Mouse (Mus musculus) hindbrain, embryonic 15.5 days (tissue): ENCODE results near the gene Ccrl2. TPM values are rescaled to one million over a fixed set of nuclear protein-coding genes. Genes with fewer than 3 reads are reported as not detected.

Source experiments
- ATAC-seq: fragments of 200-750 bp; cut with Nextera tagmentation; 2 replicates; pipeline ENCODE4 v1.8.0; 2017; ENCODE audit warnings: low read depth, moderate number of reproducible peaks, moderate TSS enrichment; ENCODE audit not compliant: low FRiP score
- H3K27ac ChIP-seq: fragments of 300-500 bp; sonication (generic); replicated peaks from 2 replicates; pipeline ENCODE4 v1.5.1; 2015; ENCODE audit warnings: mild to moderate bottlenecking, inconsistent platforms
- H3K27me3 ChIP-seq: fragments of 300-500 bp; sonication (generic); 2 replicates; pipeline ENCODE4 v1.6.1; 2015; ENCODE audit warnings: control low read depth, inconsistent platforms
- H3K36me3 ChIP-seq: fragments of 300-500 bp; sonication (generic); 2 replicates; pipeline ENCODE4 v1.6.1; 2015; ENCODE audit warnings: control low read depth, inconsistent platforms
- H3K4me1 ChIP-seq: fragments of 300-500 bp; sonication (generic); replicated peaks from 2 replicates; pipeline ENCODE4 v1.6.1; 2015; ENCODE audit warnings: control low read depth, inconsistent platforms
- H3K4me2 ChIP-seq: fragments of 300-500 bp; sonication (generic); 2 replicates; pipeline ENCODE4 v1.6.1; 2015; ENCODE audit warnings: moderate library complexity, mild to moderate bottlenecking, inconsistent platforms
- H3K4me3 ChIP-seq: fragments of 300-500 bp; sonication (generic); 2 replicates; pipeline ENCODE4 v1.5.1; 2015; ENCODE audit warnings: mild to moderate bottlenecking, inconsistent platforms
- H3K9ac ChIP-seq: fragments of 300-500 bp; sonication (generic); 2 replicates; pipeline ENCODE4 v1.6.1; 2015; ENCODE audit warnings: inconsistent platforms
- H3K9me3 ChIP-seq: fragments of 300-500 bp; sonication (generic); 2 replicates; pipeline ENCODE4 v1.6.1; 2016; ENCODE audit warnings: control low read depth, inconsistent platforms
- WGBS: fragments of 180-500 bp; shearing (Covaris S2); methylation state at CpG from one replicate; pipeline ENCODE4 v1.1.7; 2015; 5-methylcytosine and 5-hydroxymethylcytosine counted together
- polyA plus RNA-seq: library from polyadenylated mRNA; unstranded; fragments of >200 nt; fragmentation: Nextera tagmentation; extraction: Ambion mirVana; gene quantifications from 2 replicates; pipeline ENCODE4 v1.2.1, GENCODE M21; 2015

The Ccrl2 gene
- polyA plus RNA-seq, 1 experiment from 2014 or later, result 1.2 TPM

GRCm38 (mm10) chr9:111086995-111087606 lies 29.8 kb upstream of the Ccrl2 start:
- 23% methylated on average over 3 of the region's 3 CpGs for WGBS
- H3K4me2 ChIP-seq, result no peak overlapping the region
- H3K27me3 ChIP-seq, result no peaks in the 10 kb centered on the region

GRCm38 (mm10) chr9:111086137-111086536 lies 28.8 kb upstream of the Ccrl2 start:
- Histone ChIP-seq H3K27ac (no peak overlapping the region), H3K4me2 (no peak overlapping the region), H3K27me3 (no peaks in the 10 kb centered on the region), H3K9me3 (no peaks in the 10 kb centered on the region), H3K36me3 (no peaks in the 10 kb centered on the region), H3K4me3 (no peak overlapping the region), H3K4me1 (0 out of 2 replicates have a peak, but pooled peaks cover 4% of the 10 kb centered on the region), H3K9ac (no peak overlapping the region)
- ATAC-seq, result no peak
- 73% methylated on average over 6 of the region's 6 CpGs for WGBS

More at GRCm38 (mm10) chr9:111086995-111087606, 29.8 kb upstream of the Ccrl2 start:
- Histone ChIP-seq H3K4me1 (0 out of 2 replicates have a peak, but pooled peaks cover 4% of the 10 kb centered on the region), H3K36me3 (no peaks in the 10 kb centered on the region), H3K4me3 (no peak overlapping the region), H3K9ac (no peak overlapping the region), H3K9me3 (no peaks in the 10 kb centered on the region), H3K27ac (no peak overlapping the region)
- ATAC-seq, result no peak

GRCm38 (mm10) chr9:111085329-111085728 lies 28.0 kb upstream of the Ccrl2 start:
- 0 out of 2 replicates have a peak, but pooled peaks cover 4% of the 10 kb centered on the region for H3K4me1 ChIP-seq
- WGBS, result 58% methylated on average over 4 of the region's 4 CpGs
- no peak for ATAC-seq

DNA sequence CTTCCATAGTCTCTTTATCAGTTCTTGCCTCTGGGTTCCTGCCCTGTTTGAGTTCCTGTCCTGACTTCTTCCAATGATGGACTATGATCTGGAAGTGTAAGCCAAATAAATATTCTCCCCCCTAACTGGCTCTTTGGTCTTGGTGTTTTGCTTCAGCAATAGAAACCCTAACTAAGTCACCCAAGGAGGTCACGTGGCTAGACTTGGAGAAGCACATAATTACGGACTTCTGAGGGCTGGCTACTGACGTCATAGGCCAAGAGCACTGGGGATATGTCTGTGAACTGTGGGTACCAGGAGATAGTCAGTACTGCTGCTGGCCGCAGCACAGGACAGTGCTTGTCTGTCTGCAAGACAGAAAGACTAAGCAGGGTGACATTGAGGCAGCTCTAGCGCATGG lies 24.4 kb upstream of the Ccrl2 start:
- no peak overlapping the region for H3K4me2 ChIP-seq
- WGBS, result 84% methylated on average over 5 of the region's 5 CpGs
- ATAC-seq, result no peak

More at GRCm38 (mm10) chr9:111085329-111085728, 28.0 kb upstream of the Ccrl2 start:
- Histone ChIP-seq H3K9me3 (no peaks in the 10 kb centered on the region), H3K36me3 (no peaks in the 10 kb centered on the region), H3K9ac (no peak overlapping the region), H3K27ac (no peak overlapping the region), H3K4me3 (no peak overlapping the region), H3K27me3 (no peaks in the 10 kb centered on the region), H3K4me2 (no peak overlapping the region)

GRCm38 (mm10) chr9:111080801-111081200 lies 23.5 kb upstream of the Ccrl2 start:
- no peak overlapping the region for H3K9ac ChIP-seq
- no peak overlapping the region for H3K4me2 ChIP-seq
- no peaks in the 10 kb centered on the region for H3K27me3 ChIP-seq
- H3K36me3 ChIP-seq, result no peaks in the 10 kb centered on the region
- no peak overlapping the region for H3K4me3 ChIP-seq
- 94% methylated on average over 8 of the region's 8 CpGs for WGBS
- H3K27ac ChIP-seq, result no peak overlapping the region
- no peaks in the 10 kb centered on the region for H3K9me3 ChIP-seq
- no peak for ATAC-seq
- no peaks in the 10 kb centered on the region for H3K4me1 ChIP-seq

More for the DNA sequence above, 24.4 kb upstream of the Ccrl2 start:
- no peaks in the 10 kb centered on the region for H3K9me3 ChIP-seq
- no peak overlapping the region for H3K27ac ChIP-seq
- no peaks in the 10 kb centered on the region for H3K36me3 ChIP-seq
- H3K27me3 ChIP-seq, result no peaks in the 10 kb centered on the region
- no peak overlapping the region for H3K4me3 ChIP-seq
- H3K9ac ChIP-seq, result no peak overlapping the region
- H3K4me1 ChIP-seq, result no peaks in the 10 kb centered on the region

DNA sequence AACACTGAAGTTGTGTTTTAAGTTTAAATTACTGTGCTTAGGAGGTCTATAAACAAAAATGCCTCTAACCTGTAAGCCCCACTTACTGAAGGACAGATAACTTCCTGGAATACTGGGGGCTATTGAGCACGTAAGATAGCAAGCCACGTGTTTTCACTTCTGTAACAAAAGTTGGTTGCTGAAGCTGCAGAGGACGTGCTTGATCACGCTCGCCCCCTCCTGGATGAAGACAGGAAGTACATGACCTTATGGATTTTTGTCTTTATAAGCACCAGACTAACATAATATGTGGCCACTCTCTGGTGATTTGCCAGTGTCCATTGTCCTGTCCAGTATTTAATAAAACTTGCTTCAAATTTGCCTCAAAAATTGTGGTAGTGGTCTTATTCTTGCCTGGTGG lies 20.4 kb upstream of the Ccrl2 start:
- WGBS, result 66% methylated on average over 5 of the region's 5 CpGs
- no peak overlapping the region for H3K9ac ChIP-seq
- H3K36me3 ChIP-seq, result no peaks in the 10 kb centered on the region
- H3K27ac ChIP-seq, result no peak overlapping the region
- no peak overlapping the region for H3K4me2 ChIP-seq
- no peaks in the 10 kb centered on the region for H3K27me3 ChIP-seq
- H3K4me3 ChIP-seq, result no peak overlapping the region
- H3K9me3 ChIP-seq, result peaks cover 6% of the 10 kb centered on the region; the same call in 1 of the 2 replicates
- ATAC-seq, result no peak
- H3K4me1 ChIP-seq, result no peaks in the 10 kb centered on the region

DNA sequence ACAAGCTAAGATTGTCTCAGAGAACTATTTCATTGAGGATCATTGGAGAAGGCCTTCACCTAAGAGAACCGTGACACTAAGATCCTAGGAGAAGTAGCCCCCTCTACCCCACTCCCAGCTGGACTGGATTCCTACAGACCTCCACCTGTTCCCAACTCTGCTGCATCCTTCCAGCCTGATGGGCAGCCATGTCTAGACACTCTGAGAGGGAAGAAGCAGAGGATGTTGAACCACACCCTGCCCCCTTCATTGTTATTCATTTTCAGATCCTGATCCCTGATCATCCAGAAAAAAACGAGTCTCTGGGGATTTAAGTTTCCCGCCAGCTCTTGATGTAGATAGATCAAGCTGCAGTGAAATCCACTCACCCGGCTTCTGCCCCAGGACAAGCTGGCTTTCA lies 15.7 kb upstream of the Ccrl2 start:
- Histone ChIP-seq H3K4me3 (no peak overlapping the region), H3K9me3 (peaks cover 6% of the 10 kb centered on the region; the same call in 1 of the 2 replicates), H3K9ac (no peak overlapping the region), H3K27me3 (no peaks in the 10 kb centered on the region), H3K4me1 (no peaks in the 10 kb centered on the region), H3K27ac (no peak overlapping the region), H3K4me2 (no peak overlapping the region), H3K36me3 (no peaks in the 10 kb centered on the region)
- no peak for ATAC-seq
- WGBS, result 79% methylated on average over 4 of the region's 4 CpGs

DNA sequence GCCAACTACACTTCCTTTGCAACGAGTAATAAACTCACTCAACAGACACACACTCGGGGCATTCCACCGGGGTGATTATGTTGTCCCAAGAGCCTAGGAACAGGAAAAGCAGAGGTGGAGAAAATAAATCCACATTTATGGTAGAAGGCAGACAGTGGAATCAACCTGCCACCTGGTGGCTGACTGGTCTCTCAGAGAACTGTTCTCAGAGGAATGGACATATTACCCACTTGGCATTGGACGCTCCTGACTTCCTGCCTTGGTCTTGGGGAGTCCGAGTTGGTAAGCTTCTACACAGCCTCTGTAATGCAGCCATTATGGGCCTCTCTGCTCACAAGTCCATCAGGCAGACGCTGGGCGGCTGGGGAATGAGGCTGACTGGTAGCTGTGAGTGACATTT lies 14.9 kb upstream of the Ccrl2 start:
- H3K27me3 ChIP-seq, result no peaks in the 10 kb centered on the region
- ATAC-seq, result no peak
- H3K4me3 ChIP-seq, result no peak overlapping the region
- no peak overlapping the region for H3K4me2 ChIP-seq
- H3K9me3 ChIP-seq, result peaks cover 6% of the 10 kb centered on the region; the same call in 1 of the 2 replicates
- no peak overlapping the region for H3K9ac ChIP-seq
- H3K4me1 ChIP-seq, result no peaks in the 10 kb centered on the region
- WGBS, result 55% methylated on average over 7 of the region's 7 CpGs
- no peak overlapping the region for H3K27ac ChIP-seq
- no peaks in the 10 kb centered on the region for H3K36me3 ChIP-seq

DNA sequence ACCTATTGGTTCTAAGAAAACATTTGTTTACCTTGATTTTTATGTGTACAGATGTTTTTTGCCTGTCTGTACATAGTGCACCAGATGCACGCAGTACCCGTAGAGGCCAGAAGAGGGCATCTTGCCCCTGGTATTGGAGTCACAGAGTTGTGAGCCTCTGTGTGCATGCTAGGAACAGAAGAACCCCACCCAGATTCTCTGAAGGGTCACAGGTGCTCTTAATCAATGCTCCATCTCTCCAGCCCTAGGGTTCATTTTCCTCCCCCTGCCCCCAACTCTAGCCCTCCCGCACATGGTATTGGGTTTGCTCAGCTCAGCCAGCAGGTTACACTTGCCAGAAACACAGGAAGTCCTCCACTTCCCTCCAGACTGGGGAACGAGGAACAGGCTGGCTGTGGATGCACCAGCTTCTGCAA lies 13.2 kb upstream of the Ccrl2 start:
- H3K36me3 ChIP-seq, result no peaks in the 10 kb centered on the region

GRCm38 (mm10) chr9:111067052-111067451 lies 9.7 kb upstream of the Ccrl2 start:
- Histone ChIP-seq H3K4me1 (no peaks in the 10 kb centered on the region), H3K4me3 (no peak overlapping the region), H3K9me3 (no peaks in the 10 kb centered on the region), H3K27me3 (no peaks in the 10 kb centered on the region), H3K27ac (no peak overlapping the region), H3K36me3 (no peaks in the 10 kb centered on the region), H3K9ac (no peak overlapping the region), H3K4me2 (no peak overlapping the region)
- WGBS, result 87% methylated on average over 4 of the region's 4 CpGs
- ATAC-seq, result no peak

More for the DNA sequence above, 13.2 kb upstream of the Ccrl2 start:
- ATAC-seq, result no peak
- Histone ChIP-seq H3K4me1 (no peaks in the 10 kb centered on the region), H3K27ac (no peak overlapping the region), H3K4me2 (no peak overlapping the region), H3K27me3 (no peaks in the 10 kb centered on the region), H3K4me3 (no peak overlapping the region), H3K9ac (no peak overlapping the region), H3K9me3 (peaks cover 6% of the 10 kb centered on the region; the same call in 1 of the 2 replicates)
- WGBS, result 42% methylated on average over 4 of the region's 4 CpGs

GRCm38 (mm10) chr9:111062840-111063239 lies 5.5 kb upstream of the Ccrl2 start:
- Histone ChIP-seq H3K4me3 (no peak overlapping the region), H3K4me2 (no peak overlapping the region), H3K4me1 (no peaks in the 10 kb centered on the region), H3K27ac (no peak overlapping the region), H3K9me3 (no peaks in the 10 kb centered on the region), H3K27me3 (no peaks in the 10 kb centered on the region), H3K36me3 (no peaks in the 10 kb centered on the region), H3K9ac (no peak overlapping the region)
- WGBS, result 88% methylated on average over 5 of the region's 5 CpGs
- no peak for ATAC-seq

DNA sequence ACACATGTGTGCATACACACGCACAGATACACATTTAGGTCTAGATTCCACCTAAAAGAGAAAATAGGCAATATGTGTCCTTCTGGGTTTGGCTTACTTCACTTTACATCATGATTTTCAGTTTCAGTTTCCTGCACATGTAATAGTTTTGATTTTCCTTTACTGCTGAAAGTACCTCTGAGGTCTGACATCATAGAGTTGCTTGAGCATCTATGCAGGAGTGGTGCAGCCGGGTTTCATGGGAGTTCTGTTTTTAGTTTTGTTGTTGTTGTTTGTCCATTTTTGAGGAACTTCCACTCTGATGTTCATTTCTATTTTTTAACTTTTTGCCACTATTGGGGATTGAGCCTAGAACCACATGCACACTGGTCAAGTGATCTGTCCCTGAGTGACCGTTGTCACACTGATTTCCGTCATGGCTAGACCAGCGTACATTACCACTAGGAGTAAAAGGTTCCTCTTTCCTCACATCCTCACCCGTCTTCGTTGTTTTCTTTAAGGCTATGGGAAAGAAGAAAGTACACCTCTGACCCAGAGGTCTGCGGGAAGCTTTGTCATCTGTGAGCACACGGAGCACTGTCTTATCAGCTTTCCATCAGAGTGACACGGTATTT lies 1.7 kb upstream of the Ccrl2 start:
- no peaks in the 10 kb centered on the region for H3K4me1 ChIP-seq
- H3K9me3 ChIP-seq, result no peaks in the 10 kb centered on the region
- H3K4me2 ChIP-seq, result no peak overlapping the region
- H3K36me3 ChIP-seq, result no peaks in the 10 kb centered on the region
- H3K27ac ChIP-seq, result no peak overlapping the region
- ATAC-seq, result no peak
- H3K9ac ChIP-seq, result no peak overlapping the region
- H3K27me3 ChIP-seq, result no peaks in the 10 kb centered on the region
- 81% methylated on average over 10 of the region's 10 CpGs for WGBS
- no peak overlapping the region for H3K4me3 ChIP-seq
